Mouse (Mus musculus) CH12.LX (cell line): ENCODE results near the gene Cdh15. TPM values are rescaled to one million over a fixed set of nuclear protein-coding genes. Genes with fewer than 3 reads are reported as not detected.

Experiments used
- DNase-seq: peaks from one replicate; pipeline ENCODE4 v3.0.0-alpha.2; 2013; ENCODE audit errors: extremely low read depth
- H3K27ac ChIP-seq: 2 replicates; pipeline ENCODE4 v1.5.1; 2012; ENCODE audit warnings: low read depth, mild to moderate bottlenecking, control low read depth, moderate library complexity; ENCODE audit not compliant: insufficient read depth
- H3K27me3 ChIP-seq: replicated peaks from 2 replicates; pipeline ENCODE3; 2012; ENCODE audit warnings: inconsistent platforms
- H3K36me3 ChIP-seq, 2 experiments: replicated peaks in 1 of 2; 2 replicates each; pipeline versions ENCODE3 to v1.6.1; 2012; ENCODE audit warnings: inconsistent platforms in 1 of 2, low read length in 1 of 2, mild to moderate bottlenecking in 1 of 2, mixed read lengths in 1 of 2, moderate library complexity in 1 of 2; ENCODE audit not compliant: control insufficient read depth in 1 of 2, insufficient read depth in 1 of 2
- H3K4me1 ChIP-seq, 2 experiments: 2 replicates each; pipeline ENCODE4 v1.6.1; 2012; ENCODE audit warnings: inconsistent platforms in 1 of 2, moderate library complexity in 1 of 2; ENCODE audit not compliant: insufficient read depth in 2 of 2, control insufficient read depth in 1 of 2
- H3K4me2 ChIP-seq: 2 replicates; pipeline ENCODE4 v1.6.1; 2012; ENCODE audit warnings: low read depth, mild to moderate bottlenecking, control low read depth; ENCODE audit not compliant: poor library complexity, insufficient read depth, severe bottlenecking
- H3K4me3 ChIP-seq, 3 experiments: fragments of 150-350 bp in 1 of 3; sonication (generic) in 1 of 3; replicated peaks in 1 of 3; 2 replicates each; pipeline versions ENCODE3 to v1.5.1; 2011 to 2012; ENCODE audit warnings: low read depth in 2 of 3, low read length in 2 of 3, mild to moderate bottlenecking in 2 of 3, moderate library complexity in 2 of 3, control low read depth in 1 of 3, improper control_type of control experiment in 1 of 3, inconsistent platforms in 1 of 3, mixed read lengths in 1 of 3; ENCODE audit not compliant: poor library complexity in 1 of 3
- H3K79me2 ChIP-seq: replicated peaks from 2 replicates; pipeline ENCODE4 v1.6.1; 2012; ENCODE audit warnings: mild to moderate bottlenecking, moderate library complexity; ENCODE audit not compliant: control insufficient read depth, poor library complexity, insufficient read depth, severe bottlenecking; ENCODE audit errors: extremely low read depth
- H3K9ac ChIP-seq: 2 replicates; pipeline ENCODE4 v1.6.1; 2012; ENCODE audit warnings: low read depth, mild to moderate bottlenecking, control low read depth, moderate library complexity; ENCODE audit not compliant: insufficient read depth
- H3K9me3 ChIP-seq: replicated peaks from 2 replicates; pipeline ENCODE3; 2012; ENCODE audit warnings: low read length, inconsistent platforms, mixed read lengths
- CHD2 ChIP-seq: IDR thresholded peaks from 2 replicates; pipeline ENCODE4 v1.6.1; 2011; ENCODE audit warnings: low read length, improper control_type of control experiment
- CTCF ChIP-seq, 2 experiments: IDR thresholded peaks in 1 of 2; conservative IDR thresholded peaks in 1 of 2; 2 replicates each; pipeline ENCODE4 v1.5.1; 2011 to 2012; ENCODE audit warnings: low read depth in 2 of 2, low read length in 2 of 2, improper control_type of control experiment in 1 of 2, inconsistent platforms in 1 of 2, mild to moderate bottlenecking in 1 of 2, moderate library complexity in 1 of 2
- ELF1 ChIP-seq: IDR thresholded peaks from 2 replicates; pipeline ENCODE4 v1.6.1; 2014; ENCODE audit warnings: low read depth, mild to moderate bottlenecking, inconsistent platforms, low read length, improper control_type of control experiment
- EP300 ChIP-seq: IDR thresholded peaks from 2 replicates; pipeline ENCODE4 v1.6.1; 2011; ENCODE audit warnings: low read length, improper control_type of control experiment
- ETS1 ChIP-seq: conservative IDR thresholded peaks from 2 replicates; pipeline ENCODE4 v1.6.1; 2012; ENCODE audit warnings: low read depth, mild to moderate bottlenecking, inconsistent platforms, low read length, improper control_type of control experiment, moderate library complexity
- IRF4 ChIP-seq: IDR thresholded peaks from 2 replicates; pipeline ENCODE4 v1.6.1; 2014; ENCODE audit warnings: low read depth, mild to moderate bottlenecking, inconsistent platforms, low read length, improper control_type of control experiment
- JUN ChIP-seq: IDR thresholded peaks from 2 replicates; pipeline ENCODE4 v1.6.1; 2011; ENCODE audit warnings: low read depth, mild to moderate bottlenecking, low read length, improper control_type of control experiment, moderate library complexity; ENCODE audit not compliant: insufficient read depth
- MAX ChIP-seq: IDR thresholded peaks from 2 replicates; pipeline ENCODE4 v1.6.1; 2011; ENCODE audit warnings: low read length, improper control_type of control experiment
- MAZ ChIP-seq: IDR thresholded peaks from 2 replicates; pipeline ENCODE4 v1.6.1; 2012; ENCODE audit warnings: low read depth, mild to moderate bottlenecking, inconsistent platforms, low read length, improper control_type of control experiment, moderate library complexity
- MEF2A ChIP-seq: IDR thresholded peaks from 2 replicates; pipeline ENCODE4 v1.6.1; 2014; ENCODE audit warnings: low read depth, mild to moderate bottlenecking, inconsistent platforms, low read length, improper control_type of control experiment, borderline replicate concordance
- MXI1 ChIP-seq: IDR thresholded peaks from 2 replicates; pipeline ENCODE4 v1.6.1; 2011; ENCODE audit warnings: mild to moderate bottlenecking, low read depth, low read length, improper control_type of control experiment
- MYC ChIP-seq: IDR thresholded peaks from 2 replicates; pipeline ENCODE4 v1.6.1; 2011; ENCODE audit warnings: low read depth, mild to moderate bottlenecking, improper control_type of control experiment, low read length
- POLR2A ChIP-seq: IDR thresholded peaks from 2 replicates; pipeline ENCODE4 v1.6.1; 2011; ENCODE audit warnings: low read depth, mild to moderate bottlenecking, improper control_type of control experiment, low read length
- POLR2AphosphoS2 ChIP-seq: IDR thresholded peaks from 2 replicates; pipeline ENCODE4 v1.6.1; 2011; ENCODE audit warnings: low read depth, low read length, improper control_type of control experiment
- RAD21 ChIP-seq: IDR thresholded peaks from 2 replicates; pipeline ENCODE4 v1.6.1; 2011; ENCODE audit warnings: low read depth, mild to moderate bottlenecking, low read length, improper control_type of control experiment, moderate library complexity
- SIN3A ChIP-seq: IDR thresholded peaks from 2 replicates; pipeline ENCODE4 v1.6.1; 2012; ENCODE audit warnings: low read length, improper control_type of control experiment, inconsistent platforms
- SMC3 ChIP-seq: IDR thresholded peaks from 2 replicates; pipeline ENCODE4 v1.6.1; 2011; ENCODE audit warnings: low read depth, low read length, improper control_type of control experiment
- TBP ChIP-seq: conservative IDR thresholded peaks from 2 replicates; pipeline ENCODE4 v1.6.1; 2011; ENCODE audit warnings: low read depth, low read length, improper control_type of control experiment
- TCF12 ChIP-seq: IDR thresholded peaks from 2 replicates; pipeline ENCODE4 v1.6.1; 2014; ENCODE audit warnings: low read depth, mild to moderate bottlenecking, inconsistent platforms, low read length, improper control_type of control experiment
- UBTF ChIP-seq: IDR thresholded peaks from 2 replicates; pipeline ENCODE4 v1.6.1; 2012; ENCODE audit warnings: low read depth, mild to moderate bottlenecking, inconsistent platforms, low read length, improper control_type of control experiment, moderate library complexity
- USF2 ChIP-seq: conservative IDR thresholded peaks from 2 replicates; pipeline ENCODE4 v1.6.1; 2011; ENCODE audit warnings: low read depth, low read length, improper control_type of control experiment
- ZC3H11A ChIP-seq: IDR thresholded peaks from 2 replicates; pipeline ENCODE4 v1.6.1; 2012; ENCODE audit warnings: low read depth, mild to moderate bottlenecking, inconsistent platforms, low read length, improper control_type of control experiment
- ZKSCAN1 ChIP-seq: IDR thresholded peaks from 2 replicates; pipeline ENCODE4 v1.6.1; 2012; ENCODE audit warnings: low read depth, inconsistent platforms, low read length, improper control_type of control experiment, borderline replicate concordance
- ZNF384 ChIP-seq: IDR thresholded peaks from 2 replicates; pipeline ENCODE4 v1.6.1; 2012; ENCODE audit warnings: low read depth, low read length, improper control_type of control experiment, inconsistent platforms
- dilution Hi-C: fragments of 300-500 bp; cut with MboI; formaldehyde crosslinking; loops from 2 replicates; pipeline ENCODE4 v1.14.3; 2020; ENCODE audit warnings: low sequenced_read_pairs; ENCODE audit not compliant: extremely low pct_unique_long_range_greater_than_20kb, extremely low pct_ligation_motif_present
- in situ Hi-C: fragments of 300-500 bp; cut with MboI; formaldehyde crosslinking; loops from 3 replicates; pipeline ENCODE4 v1.14.3; 2019; ENCODE audit warnings: low sequenced_read_pairs, low pct_ligation_motif_present, low pct_unique_long_range_greater_than_20kb, mixed read lengths
- polyA plus RNA-seq: library from polyadenylated mRNA; unstranded; fragments of >175 nt; gene quantifications from 2 replicates; pipeline ENCODE4 v1.2.1, GENCODE M21; 2012; ENCODE audit warnings: low read depth; ENCODE audit not compliant: insufficient read length
- total RNA-seq, 2 experiments: library from RNA; depleted of rRNA; stranded (reverse); fragments of 300-350 nt in 1 of 2; fragments of >200 nt in 1 of 2; gene quantifications; 2 replicates each; pipeline ENCODE4 v1.2.3; 2012 to 2014

Gene Cdh15
- total and polyA plus RNA-seq, 3 experiments = not detected

DNA sequence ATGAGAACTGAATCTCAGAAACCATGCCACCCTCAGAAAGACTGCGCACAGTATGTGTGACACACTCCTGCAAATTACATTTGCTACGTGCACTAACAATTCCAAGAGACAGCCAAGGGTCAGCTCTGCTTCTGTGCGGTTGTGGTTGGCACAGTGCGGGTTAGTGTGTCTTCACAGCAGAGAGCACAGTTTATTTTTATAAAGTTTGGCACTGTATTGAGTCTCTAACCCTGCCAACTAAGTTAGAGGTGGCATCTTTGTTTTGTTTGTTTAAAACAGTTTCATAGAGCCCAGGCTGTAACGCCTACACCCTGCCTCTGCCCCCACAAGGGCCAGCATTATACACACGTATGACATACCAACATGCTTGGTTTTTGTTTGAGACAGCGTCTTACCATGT is 53.7 kb downstream of the Cdh15 start:
- DNase-seq = no peak
- Histone ChIP-seq H3K9ac (no peak overlapping the region), H3K27me3 (no peaks in the 10 kb centered on the region), H3K27ac (no peak overlapping the region), H3K9me3 (no peaks in the 10 kb centered on the region), H3K4me1 (peaks cover 6 to 28% of the 10 kb centered on the region in 2 experiments), H3K36me3 (peaks cover 66 to 95% of the 10 kb centered on the region in 2 experiments), H3K4me2 (no peak overlapping the region), H3K79me2 (peaks cover 29% of the 10 kb centered on the region), H3K4me3 (no peak overlapping the region)
- in situ Hi-C loops = loop anchor here (10.0 kb wide), 2 partner anchors 153 to 203 kb away; partner anchors contain the start of gene Rpl13
- dilution Hi-C loops = no loop called here
- TF ChIP-seq ZNF384 (no peak), UBTF (no peak), MAX (no peak), ETS1 (no peak), POLR2AphosphoS2 (no peak), ZC3H11A (no peak), ZKSCAN1 (no peak)

DNA sequence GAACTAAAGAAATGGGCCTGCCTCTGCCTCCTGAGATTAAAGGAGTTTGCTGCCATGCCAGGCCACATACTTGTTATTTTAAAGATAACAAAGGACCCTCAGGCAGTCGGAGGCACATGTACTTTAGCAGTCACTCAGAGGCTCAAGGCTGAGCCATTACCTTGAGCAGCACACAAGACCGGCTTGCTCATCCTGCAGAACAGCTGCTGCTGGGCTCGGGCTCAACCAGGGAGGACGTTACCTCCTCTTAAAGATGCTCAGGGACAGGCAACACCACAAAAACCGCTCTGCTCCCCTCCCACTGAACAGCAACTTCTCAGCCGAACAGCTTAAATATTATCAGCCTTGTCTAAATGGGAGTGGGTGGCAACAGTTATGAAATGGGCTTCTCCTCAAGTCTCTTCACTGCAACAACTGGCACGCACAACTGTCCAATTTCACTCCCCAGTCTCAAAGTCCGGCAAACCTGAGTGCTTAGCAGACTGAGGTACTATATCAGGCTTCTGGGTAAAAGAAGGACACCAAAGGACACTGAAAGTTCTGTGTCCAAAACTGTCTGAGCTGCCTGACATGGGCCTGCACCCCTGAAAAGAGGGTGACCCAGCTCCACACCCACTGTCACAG is 54.2 kb downstream of the Cdh15 start:
- H3K36me3 ChIP-seq = peaks cover 64 to 95% of the 10 kb centered on the region in 2 experiments
- no peak overlapping the region for H3K4me2 ChIP-seq
- H3K9me3 ChIP-seq = no peaks in the 10 kb centered on the region
- no peaks in the 10 kb centered on the region for H3K27me3 ChIP-seq
- no peak for DNase-seq
- TF ChIP-seq MYC (no peak), IRF4 (no peak), JUN (no peak), RAD21 (no peak)
- H3K4me3 ChIP-seq = no peak overlapping the region
- peaks cover 33% of the 10 kb centered on the region for H3K79me2 ChIP-seq
- dilution Hi-C loops (no loop called here), in situ Hi-C loops (loop anchor here (10.0 kb wide), 2 partner anchors 153 to 203 kb away; partner anchors contain the start of gene Rpl13)
- no peak overlapping the region for H3K9ac ChIP-seq
- H3K4me1 ChIP-seq = peaks cover 6 to 33% of the 10 kb centered on the region in 2 experiments
- H3K27ac ChIP-seq = no peak overlapping the region

DNA sequence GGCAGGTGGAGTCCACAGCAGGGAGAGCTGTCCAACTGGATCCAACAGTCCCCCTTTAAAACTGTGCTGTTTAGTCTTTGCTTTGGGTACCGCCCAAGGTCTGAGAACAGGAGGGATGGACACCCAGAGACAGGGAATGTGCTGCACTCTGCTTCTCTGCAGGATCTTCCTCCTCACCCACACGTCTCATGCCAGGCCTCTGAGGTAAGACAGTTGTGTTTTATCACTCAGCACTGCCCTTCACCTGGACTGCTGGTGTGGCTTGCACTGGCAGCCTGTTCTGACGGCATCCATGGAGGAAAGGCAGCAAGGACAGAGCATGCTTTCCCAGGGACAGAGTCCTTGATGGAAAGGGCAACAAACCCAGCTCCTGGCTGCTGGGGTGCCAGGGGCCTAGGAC is 54.8 kb downstream of the Cdh15 start:
- Histone ChIP-seq H3K4me1 (peaks cover 6 to 33% of the 10 kb centered on the region in 2 experiments), H3K79me2 (peaks cover 37% of the 10 kb centered on the region), H3K9me3 (no peaks in the 10 kb centered on the region), H3K9ac (no peak overlapping the region), H3K27ac (no peak overlapping the region), H3K36me3 (peaks cover 64 to 95% of the 10 kb centered on the region in 2 experiments), H3K4me2 (no peak overlapping the region), H3K4me3 (no peak overlapping the region), H3K27me3 (no peaks in the 10 kb centered on the region)
- in situ Hi-C loops (loop anchor here (10.0 kb wide), 2 partner anchors 152 to 202 kb away; partner anchors contain the start of gene Rpl13), dilution Hi-C loops (no loop called here)
- no peak for DNase-seq
- TF ChIP-seq MXI1 (no peak), IRF4 (no peak), TBP (no peak), SMC3 (no peak), TCF12 (no peak), UBTF (no peak), MAX (no peak), JUN (no peak), MYC (no peak), SIN3A (no peak), CTCF (conservative IDR thresholded peaks at IDR 0.05 in 1 of 2, IDR thresholded peaks at IDR 0.05 in 1 of 2; ENCODE audit: low read depth in 2 of 2, low read length in 2 of 2) (no peak), ZKSCAN1 (no peak), EP300 (no peak), USF2 (no peak), POLR2A (no peak), ELF1 (no peak), MAZ (no peak), ZNF384 (no peak), CHD2 (no peak), MEF2A (no peak)
